Mouse (Mus musculus): ENCODE data around the gene Gm3072.
"Not testable (repeated sequence)": the region's sequence is repeated elsewhere in the genome, so short reads cannot be mapped to it uniquely, and the experiment has no call there.

Gene Gm3072

GRCm38 (mm10) chr14:41624512-41624911, at the start of gene Gm3072:
TSS of gene Gm3072 (minus strand) at chr14:41624612.
- DNase-seq (ENCODE audit: low spot score), result not testable (repeated sequence)

- DNase-seq (ENCODE audit: low spot score), result not testable (repeated sequence)
These were observed 23.8 kb upstream of the Gm3072 start for GRCm38 (mm10) chr14:41648176-41648575.

- DNase-seq (ENCODE audit: low spot score), result not testable (repeated sequence)
These were observed 22.0 kb upstream of the Gm3072 start, which contains the start of gene Gm3676 for GRCm38 (mm10) chr14:41646387-41646786. TSS of gene Gm3676 (minus strand) at chr14:41646487.

GRCm38 (mm10) chr14:41630144-41630543, 5.7 kb upstream of the Gm3072 start:
- DNase-seq (ENCODE audit: low spot score), result not testable (repeated sequence)

- DNase-seq (ENCODE audit: low spot score), result not testable (repeated sequence)
These were observed 1.9 kb downstream of the Gm3072 start for GRCm38 (mm10) chr14:41622535-41622934.

GRCm38 (mm10) chr14:41610690-41611089, 13.7 kb downstream of the Gm3072 start:
- not testable (repeated sequence) for DNase-seq (ENCODE audit: low spot score)

GRCm38 (mm10) chr14:41600935-41601334, 23.5 kb downstream of the Gm3072 start:
- DNase-seq (ENCODE audit: low spot score), result not testable (repeated sequence)

GRCm38 (mm10) chr14:41586346-41586745, 38.1 kb downstream of the Gm3072 start:
- not testable (repeated sequence) for DNase-seq (ENCODE audit: low spot score)

- DNase-seq (ENCODE audit: low spot score), result not testable (repeated sequence)
These were observed 51.5 kb downstream of the Gm3072 start, which contains the start of gene 1700049E17Rik2 for GRCm38 (mm10) chr14:41572911-41573310. TSS of gene 1700049E17Rik2 (plus strand) at chr14:41573211.
